In genomic region chrX:44228847-44229246, GRCm38 (mm10) we compare ENCODE assay signal across 8 mouse cellular contexts.
DNase-seq lines count a peak whose midpoint lies in the region; ATAC-seq and TF ChIP-seq lines count a peak whose summit lies in the region.

No protein-coding gene starts in this region.

- H3K27me3 ChIP-seq in hindbrain, embryonic 10.5 days (ENCODE audit: insufficient read depth, poor library complexity, severe bottlenecking): no peaks in the 10 kb centered on the region
- no peaks in the 10 kb centered on the region for H3K27me3 ChIP-seq in hindbrain, embryonic 16.5 days (replicated peaks; ENCODE audit: control insufficient read depth, insufficient read depth, low read length)
- H3K27me3 ChIP-seq in midbrain, postnatal 0 days (ENCODE audit: insufficient read depth, low read length): no peaks in the 10 kb centered on the region
- H3K27me3 ChIP-seq in midbrain, embryonic 11.5 days (ENCODE audit: control insufficient read depth, insufficient read depth, low read length): no peaks in the 10 kb centered on the region

- no peak for TF ChIP-seq POLR2A in cortical plate, adult 2 months (IDR thresholded peaks at IDR 0.05; ENCODE audit: extremely low read depth, insufficient read depth, low read length)

- peak; percentile 3 for DNase-seq in hindbrain, embryonic 10.5 days (ENCODE audit: low spot score)
- peak; percentile 1 for DNase-seq in midbrain, postnatal 0 days (ENCODE audit: low spot score)
- DNase-seq in midbrain, embryonic 11.5 days (ENCODE audit: low spot score, missing footprints): no peak
- peak; percentile 19 for DNase-seq in retina, postnatal 1 day
- DNase-seq in thymus, postnatal 0 days (ENCODE audit: low spot score): no peak
- DNase-seq in urinary bladder, adult 18-20 months (ENCODE audit: low spot score in 2 of 2): no peak

- no peak for ATAC-seq in hindbrain, embryonic 16.5 days
- ATAC-seq in midbrain, postnatal 0 days (ENCODE audit: low FRiP score): no peak
- ATAC-seq in midbrain, embryonic 11.5 days (ENCODE audit: low FRiP score): no peak

- no peaks in the 10 kb centered on the region for H3K9me3 ChIP-seq in hindbrain, embryonic 10.5 days
- no peaks in the 10 kb centered on the region for H3K9me3 ChIP-seq in hindbrain, embryonic 16.5 days (ENCODE audit: control insufficient read depth, low read length)
- no peaks in the 10 kb centered on the region for H3K9me3 ChIP-seq in midbrain, postnatal 0 days (ENCODE audit: low read length)
- H3K9me3 ChIP-seq in midbrain, embryonic 11.5 days (ENCODE audit: control insufficient read depth, low read length): no peaks in the 10 kb centered on the region

- no peaks in the 10 kb centered on the region for H3K36me3 ChIP-seq in hindbrain, embryonic 10.5 days
- H3K36me3 ChIP-seq in hindbrain, embryonic 16.5 days (ENCODE audit: control insufficient read depth, insufficient read depth, low read length): no peaks in the 10 kb centered on the region
- H3K36me3 ChIP-seq in midbrain, postnatal 0 days (ENCODE audit: insufficient read depth, low read length): no peaks in the 10 kb centered on the region
- H3K36me3 ChIP-seq in midbrain, embryonic 11.5 days (ENCODE audit: control insufficient read depth, insufficient read depth, low read length): no peaks in the 10 kb centered on the region

- 21% methylated on average over 2 of the region's 2 CpGs for WGBS in hindbrain, embryonic 10.5 days
- WGBS in hindbrain, embryonic 16.5 days: 25% methylated on average over 2 of the region's 2 CpGs
- WGBS in midbrain, postnatal 0 days: 23% methylated on average over 2 of the region's 2 CpGs
- 18% methylated on average over 2 of the region's 2 CpGs for WGBS in midbrain, embryonic 11.5 days

- peak; percentile 46 for TF ChIP-seq CTCF in midbrain, postnatal 0 days (IDR thresholded peaks at IDR 0.05)
- peak; percentile 35; the same call in 1 of the 2 replicates for TF ChIP-seq CTCF in cortical plate, adult 2 months (IDR thresholded peaks at IDR 0.05; ENCODE audit: extremely low read depth, insufficient read depth, low read length)

- H3K9ac ChIP-seq in hindbrain, embryonic 16.5 days (ENCODE audit: low read depth, low read length): no peak overlapping the region
- no peak overlapping the region for H3K9ac ChIP-seq in midbrain, postnatal 0 days (replicated peaks; ENCODE audit: low read length, poor library complexity, severe bottlenecking)
- no peak overlapping the region for H3K9ac ChIP-seq in midbrain, embryonic 11.5 days (ENCODE audit: low read length)

- no peaks in the 10 kb centered on the region for H3K4me1 ChIP-seq in hindbrain, embryonic 10.5 days (replicated peaks)
- no peaks in the 10 kb centered on the region for H3K4me1 ChIP-seq in hindbrain, embryonic 16.5 days (ENCODE audit: control insufficient read depth, insufficient read depth, low read depth, low read length)
- no peaks in the 10 kb centered on the region for H3K4me1 ChIP-seq in midbrain, postnatal 0 days (ENCODE audit: insufficient read depth, low read length)
- H3K4me1 ChIP-seq in midbrain, embryonic 11.5 days (ENCODE audit: control insufficient read depth, insufficient read depth, low read length): no peaks in the 10 kb centered on the region
- no peaks in the 10 kb centered on the region for H3K4me1 ChIP-seq in cortical plate, adult 2 months (ENCODE audit: control insufficient read depth, insufficient read depth, low read length)

- no peak overlapping the region for H3K27ac ChIP-seq in hindbrain, embryonic 10.5 days
- no peak overlapping the region for H3K27ac ChIP-seq in hindbrain, embryonic 16.5 days (ENCODE audit: low read depth, low read length)
- no peak overlapping the region for H3K27ac ChIP-seq in midbrain, postnatal 0 days (ENCODE audit: low read depth, low read length)
- no peak overlapping the region for H3K27ac ChIP-seq in midbrain, embryonic 11.5 days (ENCODE audit: low read depth, low read length)
- H3K27ac ChIP-seq in cortical plate, adult 2 months (ENCODE audit: insufficient read depth, low read length): no peak overlapping the region

- no peak overlapping the region for H3K4me3 ChIP-seq in hindbrain, embryonic 10.5 days
- no peak overlapping the region for H3K4me3 ChIP-seq in hindbrain, embryonic 16.5 days (ENCODE audit: low read length)
- no peak overlapping the region for H3K4me3 ChIP-seq in midbrain, postnatal 0 days (ENCODE audit: low read depth, low read length)
- no peak overlapping the region for H3K4me3 ChIP-seq in midbrain, embryonic 11.5 days (ENCODE audit: low read depth, low read length)
- H3K4me3 ChIP-seq in cortical plate, adult 2 months (ENCODE audit: insufficient read depth, low read length): no peak overlapping the region

- no peak overlapping the region for H3K4me2 ChIP-seq in hindbrain, embryonic 16.5 days (ENCODE audit: low read length)
- no peak overlapping the region for H3K4me2 ChIP-seq in midbrain, postnatal 0 days (ENCODE audit: low read depth, low read length, poor library complexity, severe bottlenecking)
- H3K4me2 ChIP-seq in midbrain, embryonic 11.5 days: no peak overlapping the region

Comparison
In these comparisons a context has a peak if more than half of its experiments do, and no peak if none do; other contexts are left out.
1. DNase-seq: peak in hindbrain, embryonic 10.5 days (single experiment), midbrain, postnatal 0 days (single experiment) and retina, postnatal 1 day (single experiment); none in midbrain, embryonic 11.5 days (single experiment), thymus, postnatal 0 days (single experiment) and urinary bladder, adult 18-20 months (0 of 2).